Mouse (Mus musculus) gastrocnemius, postnatal 4 days (tissue): Measurements from ENCODE around the gene Smug1. TPM values are rescaled to one million over a fixed set of nuclear protein-coding genes. Genes with fewer than 3 reads are reported as not detected.

Experiments used
- DNase-seq, 2 experiments: peaks; one replicate each; pipeline ENCODE4 v3.0.0; 2021 to 2022; ENCODE audit warnings: low spot score in 2 of 2, mixed read lengths in 2 of 2
- total RNA-seq, 2 experiments: library from RNA; stranded (reverse); gene quantifications; 2 replicates each; pipeline ENCODE4 v1.2.3; 2021

Smug1 gene
- total RNA-seq, 2 experiments from 2014 or later: 13.9 to 15.4 TPM

DNA sequence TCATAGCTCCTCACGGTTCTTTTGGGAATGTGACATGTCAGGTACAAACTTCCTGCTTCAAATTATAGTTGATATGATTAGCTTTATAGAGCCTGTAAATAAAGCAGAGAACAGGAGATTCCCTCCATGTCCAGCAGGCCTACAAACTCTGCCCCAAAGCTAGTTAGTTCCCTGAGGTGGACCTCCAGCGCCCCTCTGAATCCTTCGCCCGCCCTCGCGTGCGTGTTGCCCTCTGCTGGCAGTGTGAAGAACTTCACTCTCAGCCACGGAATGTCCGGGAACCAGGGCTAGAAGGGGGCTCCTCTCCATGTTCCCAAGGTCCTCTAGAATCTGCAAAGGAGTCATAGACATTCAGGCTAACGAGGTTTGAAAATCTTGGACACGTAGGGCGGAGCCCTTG, 11.2 kb upstream of the Smug1 start:
- DNase-seq: peak in 1 of 2 experiments; percentile 54

- DNase-seq: no peak
Measured at GRCm38 (mm10) chr15:103177611-103178041, 10.7 kb upstream of the Smug1 start.

DNA sequence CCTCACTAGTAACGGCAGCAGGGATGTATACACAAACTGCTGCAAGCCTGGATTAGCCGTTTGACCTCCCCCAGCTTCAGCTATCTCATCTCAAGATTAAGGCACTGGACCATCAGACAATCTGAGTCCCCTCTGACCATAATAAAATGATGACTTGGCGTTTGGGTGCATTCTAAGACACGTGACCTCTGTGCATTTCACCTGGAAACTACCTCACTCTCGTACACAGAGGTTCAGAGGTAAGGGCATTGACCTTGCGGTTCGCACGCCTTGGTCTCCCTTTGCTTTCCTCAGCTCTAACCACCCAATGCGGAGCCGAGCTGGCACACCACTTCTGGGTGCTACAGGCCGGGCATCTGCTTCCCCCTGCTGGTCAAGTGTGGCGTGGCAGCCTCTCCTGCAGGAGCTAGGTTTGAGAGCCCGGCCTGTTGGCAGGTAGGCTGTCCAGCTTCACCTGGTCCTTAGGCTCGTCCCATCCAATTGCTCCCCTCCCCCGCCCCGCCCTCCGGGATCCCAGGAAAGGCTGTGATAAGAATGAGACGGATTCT, 10.1 kb upstream of the Smug1 start:
- peak; percentile 84 to 93 for DNase-seq

GRCm38 (mm10) chr15:103173251-103173650, 6.4 kb upstream of the Smug1 start:
- no peak for DNase-seq

GRCm38 (mm10) chr15:103172537-103172936, 5.6 kb upstream of the Smug1 start:
- peak; percentile 60 to 76 for DNase-seq

DNA sequence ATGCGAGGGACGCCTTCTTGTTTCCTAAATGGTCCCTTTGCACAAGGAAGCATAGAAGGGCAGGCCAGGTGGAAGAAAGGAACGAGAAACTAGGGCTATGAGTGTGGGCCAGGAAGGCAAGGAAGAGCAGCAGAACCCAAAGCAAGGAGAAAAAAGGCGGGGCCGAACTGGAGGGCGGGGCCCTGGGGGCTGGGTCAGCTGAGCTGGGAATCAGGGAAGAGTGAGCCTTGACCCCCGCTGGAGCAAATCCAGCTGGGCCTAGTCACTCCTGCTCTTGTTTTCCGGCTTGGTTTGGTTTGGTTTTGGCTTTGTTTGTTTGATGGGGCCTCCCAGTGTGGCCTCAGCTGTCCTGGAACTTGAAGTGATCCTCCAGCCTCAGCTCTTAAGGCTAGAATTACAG, 4.4 kb upstream of the Smug1 start:
- peak in 1 of 2 experiments; percentile 50 for DNase-seq

GRCm38 (mm10) chr15:103170316-103170679, 3.4 kb upstream of the Smug1 start:
- DNase-seq: peak in 1 of 2 experiments; percentile 41

DNA sequence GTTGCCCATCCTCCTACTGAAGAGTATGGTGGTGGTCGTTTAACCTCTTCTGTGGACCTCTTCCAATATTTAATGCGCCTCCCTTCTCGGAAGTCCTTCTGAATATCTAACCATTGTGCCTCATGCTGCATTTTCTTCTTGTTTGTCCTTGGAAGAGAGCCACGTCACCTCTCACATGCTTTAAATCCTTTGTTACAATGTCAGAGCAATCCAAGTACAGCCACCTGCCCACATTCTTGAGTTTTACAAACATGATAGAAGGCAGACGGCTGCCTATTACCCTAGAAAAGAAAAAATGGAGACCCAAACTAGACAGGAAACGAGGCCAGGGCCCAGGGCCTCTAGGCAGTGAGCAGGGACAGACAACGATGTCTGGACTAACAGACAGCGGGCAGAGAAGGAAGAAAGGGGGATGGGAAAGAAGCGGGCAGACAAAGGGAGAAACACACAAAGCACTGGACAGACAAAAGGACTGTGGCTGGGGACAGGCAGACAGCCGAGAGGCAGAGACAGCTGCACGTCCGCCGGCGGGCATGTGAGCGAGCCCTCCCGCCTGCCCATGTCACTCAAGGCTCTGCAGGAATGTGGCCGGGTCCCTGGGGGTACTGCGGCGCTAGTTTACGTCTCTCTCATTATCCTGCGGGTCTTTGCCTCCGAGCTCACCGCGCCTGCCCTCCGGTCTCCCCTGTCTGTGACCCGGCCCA, 2.9 kb upstream of the Smug1 start:
- DNase-seq: peak in 1 of 2 experiments; percentile 69

GRCm38 (mm10) chr15:103168801-103169611, 2.1 kb upstream of the Smug1 start:
- peak in 1 of 2 experiments; percentile 64 for DNase-seq

- DNase-seq: no peak
Measured at GRCm38 (mm10) chr15:103167786-103168185, 894 bp upstream of the Smug1 start.

DNA sequence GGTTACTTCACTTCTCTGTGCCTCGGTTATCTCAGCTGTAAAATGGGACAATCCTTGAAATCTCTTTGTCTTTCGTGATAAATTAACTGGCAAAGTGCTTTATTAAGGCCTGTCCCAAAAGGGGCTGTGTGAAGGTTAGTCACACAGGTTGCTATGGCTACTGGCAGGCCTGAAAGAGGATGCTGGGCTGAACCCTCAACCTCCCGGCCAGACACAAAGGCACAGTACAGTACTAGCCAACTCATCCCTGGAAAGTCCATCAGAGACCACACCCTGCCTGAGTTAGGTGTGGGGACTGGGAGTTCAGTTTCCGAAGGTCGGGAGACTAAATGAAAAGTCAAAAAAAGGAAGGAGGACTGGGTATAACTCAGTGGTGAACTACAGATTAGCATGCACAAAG, 968 bp downstream of the Smug1 start:
- DNase-seq: no peak

DNA sequence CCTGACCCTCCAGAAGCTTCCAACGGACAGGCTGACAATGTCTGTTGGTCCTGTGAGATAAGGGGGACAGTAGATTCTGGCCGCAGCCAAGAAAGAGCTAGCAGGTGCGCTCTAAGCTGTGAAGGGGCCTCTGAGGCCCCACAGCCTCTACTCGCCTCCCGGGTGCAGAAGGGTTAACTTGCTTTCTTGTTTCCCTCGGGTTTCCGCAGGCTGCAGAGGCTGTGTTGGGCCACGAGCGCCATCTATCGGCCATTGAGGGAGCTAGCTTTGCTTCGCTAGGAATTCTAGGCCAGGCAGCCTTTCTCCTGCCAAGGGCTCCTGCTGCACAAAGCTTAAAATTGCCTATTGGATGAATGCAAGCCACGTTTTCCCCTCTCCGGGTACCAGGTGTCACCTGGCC, 1.5 kb downstream of the Smug1 start:
- DNase-seq: peak; percentile 84 to 92

DNA sequence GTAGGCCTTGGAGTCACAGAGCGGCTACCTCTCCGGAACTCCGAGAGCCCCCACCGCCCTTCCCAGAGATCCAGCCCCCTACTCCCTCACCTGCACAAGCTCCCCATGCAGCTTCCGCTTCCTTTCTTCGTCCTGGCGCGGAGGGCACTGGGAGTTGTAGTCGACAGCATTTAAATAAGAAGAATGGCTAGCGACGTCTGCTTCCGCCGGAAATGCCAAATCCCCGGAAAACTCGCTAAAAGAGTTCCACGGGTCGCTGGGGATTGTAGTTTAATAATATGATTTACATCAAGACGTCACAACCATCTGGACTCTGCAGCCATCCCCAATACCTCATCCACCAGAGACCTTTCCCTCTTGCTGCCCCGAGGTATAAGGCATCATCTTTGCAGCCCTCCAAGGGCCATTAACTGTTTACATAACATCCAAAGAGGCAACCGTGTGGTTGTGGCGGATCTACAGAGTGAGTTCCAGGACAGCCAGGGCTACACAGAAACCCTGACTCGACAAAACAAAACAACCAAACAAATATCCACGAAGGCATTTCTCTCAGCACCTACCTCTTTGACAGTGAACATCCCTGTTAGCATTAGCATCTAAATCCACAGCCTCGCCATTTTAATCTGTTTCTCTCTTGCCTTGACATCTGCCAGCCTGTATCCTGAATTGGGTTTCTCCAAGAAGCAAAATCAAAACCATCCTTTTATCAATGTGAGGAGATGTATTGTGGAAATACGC, 3.5 kb downstream of the Smug1 start:
- DNase-seq: peak; percentile 61 to 87

DNA sequence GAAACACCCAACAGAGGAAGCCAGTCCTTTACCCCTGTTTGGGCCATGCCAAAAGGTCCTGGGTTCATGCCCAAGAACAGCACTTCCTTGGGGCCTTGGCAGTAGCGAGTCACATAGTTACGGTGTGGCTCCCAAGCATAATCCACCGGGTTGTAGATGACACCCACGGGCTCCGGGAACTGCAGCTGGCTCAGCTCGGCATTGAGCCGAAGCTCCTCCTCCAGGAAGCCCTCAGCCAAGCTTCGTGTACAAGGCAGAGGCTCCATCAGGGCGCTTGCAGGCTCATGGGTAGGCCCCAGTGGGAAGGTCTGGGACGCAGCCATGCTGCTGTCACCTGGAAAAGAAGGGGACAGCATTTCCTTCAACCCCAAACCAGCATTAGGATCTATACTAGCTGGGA, 9.3 kb downstream of the Smug1 start:
- DNase-seq: no peak

- no peak for DNase-seq
Measured at GRCm38 (mm10) chr15:103156890-103157289, 10.0 kb downstream of the Smug1 start.

DNA sequence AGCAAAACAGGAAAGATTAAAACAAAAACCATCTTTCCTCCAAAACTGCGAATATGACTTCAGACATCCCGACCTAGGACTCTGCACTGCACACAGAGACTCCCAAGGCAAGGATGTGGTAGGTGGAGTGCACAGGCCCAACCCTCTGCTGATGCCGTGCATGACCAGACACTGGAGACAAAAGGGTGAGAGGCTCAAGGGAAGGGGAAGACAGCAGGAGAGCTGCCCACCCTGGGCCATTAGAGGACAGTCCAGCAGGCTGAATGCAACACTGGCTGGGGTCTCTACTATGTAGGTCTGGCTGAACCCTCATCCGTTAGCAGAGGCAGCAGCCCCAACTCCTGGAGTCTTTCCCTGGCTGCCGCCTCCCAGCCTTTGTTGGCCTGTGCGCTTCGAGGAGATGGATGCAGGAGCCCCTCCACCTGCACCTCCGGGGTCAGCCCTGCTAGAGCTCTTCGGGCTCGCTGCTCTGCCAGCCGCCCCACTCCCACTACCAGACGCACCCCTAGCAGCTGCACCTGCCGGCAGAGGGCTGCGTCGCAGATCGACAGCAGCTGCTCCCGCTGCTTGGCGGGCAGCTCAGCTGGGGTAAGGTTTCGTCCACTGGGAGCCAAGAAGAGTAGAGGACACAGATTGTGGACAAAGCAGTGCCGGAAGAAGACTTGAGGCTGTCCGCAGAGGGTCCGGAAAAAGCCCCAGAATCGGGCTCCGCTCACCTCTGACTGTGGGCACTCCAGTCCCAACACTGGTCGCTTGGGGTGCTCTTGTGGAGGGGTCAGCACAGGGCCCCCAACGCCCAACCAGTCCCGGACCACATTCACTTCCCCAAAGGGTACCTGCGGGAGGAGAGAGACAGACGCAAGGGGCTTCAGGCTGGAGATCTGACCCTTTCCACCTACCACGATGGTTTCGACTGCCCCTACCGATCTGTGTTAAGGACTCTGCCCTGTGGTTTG, 11.2 kb downstream of the Smug1 start:
- peak in 1 of 2 experiments; percentile 64 for DNase-seq

DNA sequence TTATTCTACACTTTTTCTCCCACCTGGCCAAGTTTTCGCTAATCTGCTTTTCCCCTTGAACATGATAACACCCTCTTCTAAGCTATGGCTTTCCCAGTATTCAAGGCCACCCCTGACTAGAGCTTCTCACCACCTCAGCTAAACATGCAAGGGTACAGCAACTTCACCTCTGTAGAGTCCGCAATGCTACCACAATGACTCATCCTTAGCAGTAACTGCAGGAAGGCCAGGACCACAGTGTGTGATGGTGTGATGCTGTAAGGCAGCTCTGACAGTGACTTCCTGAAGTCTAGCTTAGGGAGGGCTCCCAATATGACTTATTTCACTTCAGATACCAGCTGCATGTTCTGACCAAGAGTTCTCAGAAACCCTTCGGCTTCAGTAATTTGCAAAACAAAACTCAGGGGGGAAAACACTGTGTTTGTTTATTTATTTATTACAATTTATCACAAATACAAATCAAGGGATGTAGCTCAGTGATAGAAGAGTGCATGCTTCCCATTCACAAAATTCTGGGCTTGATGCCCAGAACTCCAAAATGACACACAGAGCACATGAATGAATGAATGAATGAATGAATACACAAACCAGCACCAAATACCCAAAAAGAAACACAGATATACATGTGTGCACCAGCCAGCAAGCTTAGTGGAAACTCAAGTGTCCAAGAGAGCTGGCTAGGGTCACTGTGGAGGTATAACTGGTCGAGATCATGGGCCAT, 13.8 kb downstream of the Smug1 start:
- no peak for DNase-seq

GRCm38 (mm10) chr15:103152371-103152770, 14.5 kb downstream of the Smug1 start:
- DNase-seq: no peak

GRCm38 (mm10) chr15:103147779-103148178, 19.1 kb downstream of the Smug1 start:
- DNase-seq: no peak

- no peak for DNase-seq
Measured at GRCm38 (mm10) chr15:103147422-103147690, 19.5 kb downstream of the Smug1 start.
